Mouse (Mus musculus): ENCODE measurements around the gene Pianp.

Pianp gene

DNA sequence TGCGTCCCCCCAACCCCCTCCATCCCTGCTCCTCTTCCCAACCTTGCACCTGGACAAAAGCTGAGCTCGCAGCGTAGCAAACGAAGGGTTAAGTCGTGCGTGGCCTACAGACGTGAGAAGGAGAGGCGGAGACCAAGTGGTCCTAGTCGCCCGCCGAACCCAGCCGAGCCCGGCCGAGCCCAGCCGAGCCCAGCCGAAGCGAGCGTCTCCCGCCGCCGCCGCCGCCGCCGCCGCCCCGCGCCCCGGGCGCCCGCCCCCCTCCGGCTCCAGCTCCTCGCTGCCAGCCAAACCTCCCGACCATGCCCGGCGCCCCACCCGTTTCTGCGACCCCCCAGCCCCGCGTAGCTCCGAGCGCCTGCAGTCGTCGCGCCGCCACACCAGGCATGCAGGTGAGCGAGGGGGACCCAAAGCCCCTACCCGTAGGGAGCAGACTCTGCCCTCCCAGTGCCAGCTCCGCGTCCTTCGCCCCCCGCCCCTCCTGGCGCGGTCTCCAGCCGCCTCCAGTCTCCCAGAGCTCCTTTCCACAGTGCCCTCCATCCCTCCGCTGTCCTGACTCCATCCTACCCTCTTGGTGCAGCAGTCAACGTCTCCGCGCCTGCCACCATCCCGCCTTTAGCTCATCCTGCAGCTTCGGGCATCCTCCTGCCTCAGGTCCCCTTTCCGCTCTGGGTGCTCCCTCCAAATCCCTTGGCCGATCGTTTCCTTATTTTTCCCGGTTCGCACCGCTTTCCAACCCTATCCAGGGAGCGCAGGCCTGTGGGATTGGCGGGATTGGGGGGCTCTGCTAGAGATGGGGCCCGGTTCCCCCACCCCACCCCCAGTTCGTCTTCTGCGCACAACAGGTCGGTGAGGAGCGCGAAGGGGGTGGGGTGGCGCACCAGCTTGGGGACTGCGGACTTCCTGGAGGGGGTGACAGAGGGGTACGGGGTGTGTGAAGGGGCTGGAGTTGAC is at the start of gene Pianp:
Pianp (plus strand) TSS at position 144 of the 951 bp plus-strand sequence.
- peak; percentile 46 for DNase-seq

DNA sequence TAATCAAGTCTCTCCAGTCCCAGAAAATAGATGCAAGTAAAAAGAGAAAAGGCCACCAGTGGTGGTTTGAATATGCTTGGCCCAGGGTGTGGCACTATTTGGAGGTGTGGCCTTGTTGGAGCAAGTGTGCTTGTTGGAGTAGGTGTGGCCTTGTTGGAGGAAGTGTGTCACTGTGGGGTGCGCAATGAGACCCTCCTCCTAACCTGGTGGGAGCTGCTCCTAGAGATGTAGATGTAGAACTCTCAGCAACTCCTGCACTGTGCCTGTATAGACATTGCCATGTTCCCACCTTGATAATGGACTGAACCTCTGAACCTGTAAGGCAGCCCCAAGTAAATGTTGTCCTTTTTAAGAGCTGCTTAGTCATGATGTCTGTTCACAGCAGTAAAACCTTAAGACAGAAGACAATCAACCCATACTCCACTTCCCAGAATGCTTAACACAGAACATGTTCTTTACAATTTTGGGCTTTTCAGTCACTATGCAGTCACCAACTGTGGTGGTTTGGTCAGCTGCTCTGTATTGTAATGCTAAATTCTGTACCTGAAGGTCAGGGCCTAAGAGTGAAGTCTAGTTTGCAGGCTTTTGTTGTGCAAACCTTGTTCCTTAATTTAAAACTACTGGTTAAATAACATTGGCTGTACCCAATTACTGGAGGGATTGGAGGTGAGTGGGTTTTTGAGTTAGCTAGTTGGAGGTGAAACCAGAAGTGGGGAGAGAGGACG is 42.3 kb upstream of the Pianp start:
- DNase-seq: no peak

DNA sequence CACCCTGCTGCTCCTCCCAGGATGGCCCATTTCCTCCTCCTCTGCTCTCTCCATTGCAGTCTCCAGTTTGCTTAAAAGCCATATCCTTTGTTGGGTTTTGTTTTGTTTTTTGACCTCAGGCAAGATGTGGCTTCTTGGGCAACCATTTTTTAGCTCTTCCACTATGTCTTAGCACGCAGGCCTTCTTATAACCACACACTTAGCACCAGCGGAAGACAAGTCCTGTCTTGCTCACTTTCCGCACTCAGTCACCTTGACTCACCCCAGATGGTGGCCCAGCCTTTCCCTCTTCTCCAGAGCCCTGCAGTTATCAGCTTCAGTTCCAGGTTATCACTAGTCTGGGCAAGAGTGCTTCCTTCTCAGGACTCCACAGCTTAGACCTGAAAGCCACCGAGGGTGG is 41.3 kb upstream of the Pianp start:
- DNase-seq: no peak

DNA sequence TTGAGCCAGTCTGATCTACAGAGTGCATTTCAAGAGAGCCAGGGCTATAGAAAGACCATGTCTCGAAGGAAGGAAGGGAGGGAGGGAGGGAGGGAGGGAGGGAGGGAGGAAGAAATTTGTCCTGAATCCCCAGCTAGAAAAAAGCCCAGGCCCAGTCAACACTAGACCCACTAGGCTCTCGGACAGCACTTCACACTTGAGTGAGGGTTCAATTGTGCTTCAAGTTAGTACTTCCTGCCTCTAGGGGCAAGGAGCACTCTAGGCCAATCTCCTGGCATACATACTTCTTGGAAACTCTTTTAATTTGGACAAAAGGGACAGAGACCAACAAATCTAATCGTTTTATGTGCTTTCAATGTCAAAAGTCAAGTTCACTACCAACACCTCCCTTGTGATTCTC is 38.4 kb upstream of the Pianp start:
- DNase-seq: no peak

DNA sequence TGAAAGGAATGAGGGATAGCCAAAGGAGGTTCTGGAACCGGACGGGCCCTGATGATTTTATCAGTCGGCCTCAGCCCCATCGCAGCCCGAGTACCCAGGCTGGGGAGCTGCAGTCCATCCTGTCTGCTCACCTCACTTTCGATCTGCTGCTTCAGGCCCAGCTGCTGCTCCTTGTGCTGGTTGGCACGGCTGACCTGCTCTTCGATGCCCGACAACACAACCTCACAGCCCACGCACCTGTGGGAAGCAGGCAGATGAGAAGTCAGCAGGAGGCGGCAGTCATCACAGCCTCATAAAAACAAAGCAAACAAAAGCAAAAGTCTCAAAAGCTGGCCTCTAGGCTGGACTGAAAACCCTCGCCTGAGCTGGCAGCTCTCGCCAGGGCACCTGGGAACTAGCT is 36.5 kb upstream of the Pianp start:
- DNase-seq: no peak

DNA sequence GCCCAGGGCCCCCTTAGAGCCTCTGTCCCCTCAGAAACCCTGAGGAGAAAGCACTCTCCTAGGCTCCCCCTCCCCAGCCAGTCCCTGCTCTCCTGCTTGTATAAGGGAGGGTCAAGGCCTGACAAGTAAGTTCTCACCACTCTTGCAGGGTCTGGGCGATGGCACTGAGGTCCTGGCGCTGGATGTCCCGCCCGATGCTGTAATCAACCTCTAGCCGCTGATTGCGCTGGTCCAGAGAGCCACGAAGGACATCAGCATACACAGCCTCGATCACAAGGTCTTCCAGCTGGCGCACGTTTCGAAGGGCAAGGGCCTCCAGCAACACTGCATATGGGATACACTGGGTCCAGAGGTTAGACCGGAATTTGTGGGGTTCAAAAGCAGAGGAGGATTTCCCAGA is 35.5 kb upstream of the Pianp start:
- DNase-seq: no peak

DNA sequence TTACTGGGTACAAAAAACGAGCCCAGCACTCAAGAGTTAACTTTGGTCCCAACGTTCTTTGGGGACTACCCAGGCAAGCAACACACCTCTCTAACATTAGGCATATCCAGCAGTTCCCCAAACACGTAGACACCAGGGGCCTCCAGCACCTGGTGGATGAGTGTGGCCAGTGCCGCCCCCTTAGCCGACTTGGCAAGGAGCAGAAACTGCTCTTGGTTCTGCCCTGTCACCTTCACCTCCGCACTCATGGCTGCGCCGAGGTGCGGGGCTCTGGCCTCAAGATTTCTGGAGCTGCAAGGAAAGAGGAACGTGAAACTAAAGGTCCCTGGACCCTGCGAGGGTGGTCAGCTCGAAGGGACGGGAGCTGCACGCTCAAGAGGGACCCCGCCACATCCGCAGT is 31.9 kb upstream of the Pianp start:
- DNase-seq: no peak

DNA sequence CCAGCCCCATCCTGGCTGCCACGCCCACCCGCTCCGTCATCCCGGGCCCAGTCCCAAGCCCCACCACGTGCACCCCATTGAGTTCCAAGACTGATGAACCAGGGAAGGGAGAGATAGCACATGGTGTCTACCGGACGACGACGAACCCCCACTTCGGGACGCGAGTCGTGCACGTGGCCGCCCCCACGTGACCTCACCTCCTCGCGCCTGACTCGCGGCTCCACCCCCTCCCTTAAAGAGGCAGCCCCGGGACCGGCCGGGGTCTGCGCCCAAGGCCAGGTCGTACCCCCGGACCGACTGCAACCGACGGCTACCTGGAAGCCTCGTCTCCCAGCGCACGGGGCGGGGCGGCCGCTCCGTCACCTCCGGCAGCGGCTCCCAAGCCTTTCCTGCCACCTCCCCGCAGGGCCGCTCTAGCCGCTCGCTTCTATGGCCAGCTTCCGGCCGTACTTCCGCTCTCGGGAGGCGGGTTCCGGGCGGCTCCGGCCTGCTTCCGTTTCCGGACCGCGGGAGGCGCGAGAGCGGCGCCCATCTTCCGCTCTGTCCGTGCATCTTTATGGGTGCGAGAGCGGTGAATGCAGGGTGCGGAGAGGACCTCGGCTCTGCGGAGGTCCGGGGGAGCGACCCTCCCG is 31.3 kb upstream of the Pianp start, which contains the start of gene Cops7a:
Cops7a (minus strand) TSS at position 451 of the 632 bp plus-strand sequence.
- peak; percentile 95 for DNase-seq

DNA sequence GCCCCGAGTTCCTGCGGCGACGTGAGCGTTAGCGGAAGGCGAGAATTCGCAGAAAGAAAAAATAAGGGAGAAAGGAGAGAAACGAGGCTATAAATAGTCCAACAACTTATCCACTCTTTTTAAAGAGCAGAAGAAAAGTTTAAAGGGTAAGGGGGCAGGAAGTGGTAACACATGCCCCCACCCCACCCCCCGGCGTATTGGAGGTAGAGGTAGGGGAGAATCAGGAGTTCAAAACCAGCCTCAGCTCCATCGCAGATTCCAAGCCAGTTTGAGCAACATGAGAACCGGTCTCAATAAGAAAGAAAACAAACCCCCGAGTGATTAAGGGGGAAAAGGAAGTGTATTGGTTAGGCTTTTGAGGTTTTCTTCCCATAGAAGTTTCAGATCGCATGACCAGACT is 30.7 kb upstream of the Pianp start:
- DNase-seq: no peak

DNA sequence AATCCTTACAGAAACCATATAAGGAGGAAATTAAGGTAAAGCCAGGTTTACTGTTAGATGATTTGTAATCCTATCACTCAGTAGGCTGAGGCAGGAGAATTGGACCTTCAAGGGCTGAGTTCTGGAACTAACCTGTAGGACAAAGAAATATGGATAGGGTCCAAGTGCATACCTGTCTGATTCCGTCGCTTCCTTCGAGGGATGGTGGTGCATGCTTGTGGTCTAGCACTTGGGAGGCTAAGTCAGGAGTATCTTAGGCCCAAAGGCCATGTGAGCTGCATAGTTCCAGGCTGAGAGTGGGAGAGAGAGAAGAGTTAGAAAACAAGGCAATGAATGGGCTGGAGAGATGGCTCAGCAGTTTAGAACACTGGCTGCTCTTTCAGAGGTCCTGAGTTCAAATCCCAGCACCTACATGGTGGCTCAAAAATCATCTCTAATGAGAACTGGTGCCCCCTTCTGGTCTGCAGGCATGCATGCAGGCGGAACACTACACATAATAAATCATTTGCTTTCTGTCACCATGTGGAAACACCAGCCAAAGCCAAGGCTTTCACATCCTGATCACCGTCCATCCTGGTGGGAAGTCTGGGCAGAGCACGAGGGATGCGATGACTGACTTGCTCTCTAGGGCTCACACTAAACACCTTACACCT is 29.9 kb upstream of the Pianp start:
- peak; percentile 38 for DNase-seq

DNA sequence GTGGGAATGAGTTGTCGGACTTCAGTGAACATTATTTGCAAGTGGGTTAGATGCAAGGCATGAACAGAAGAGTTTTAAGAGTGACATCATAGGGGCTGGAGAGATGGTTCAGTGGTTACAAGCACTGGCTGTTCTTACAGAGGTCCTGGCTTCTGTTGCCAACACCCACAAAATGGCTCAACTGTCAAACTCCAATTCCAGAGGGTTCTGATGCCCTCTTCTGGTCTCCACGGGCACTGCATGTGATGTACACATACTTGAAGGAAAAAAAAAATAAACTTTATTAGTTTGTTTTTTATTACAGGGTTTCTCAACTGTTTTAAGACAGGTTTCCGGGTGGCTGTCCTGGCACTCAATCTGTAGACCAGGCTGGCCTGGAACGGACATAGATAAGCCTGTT is 28.7 kb upstream of the Pianp start:
- DNase-seq: peak; percentile 61

DNA sequence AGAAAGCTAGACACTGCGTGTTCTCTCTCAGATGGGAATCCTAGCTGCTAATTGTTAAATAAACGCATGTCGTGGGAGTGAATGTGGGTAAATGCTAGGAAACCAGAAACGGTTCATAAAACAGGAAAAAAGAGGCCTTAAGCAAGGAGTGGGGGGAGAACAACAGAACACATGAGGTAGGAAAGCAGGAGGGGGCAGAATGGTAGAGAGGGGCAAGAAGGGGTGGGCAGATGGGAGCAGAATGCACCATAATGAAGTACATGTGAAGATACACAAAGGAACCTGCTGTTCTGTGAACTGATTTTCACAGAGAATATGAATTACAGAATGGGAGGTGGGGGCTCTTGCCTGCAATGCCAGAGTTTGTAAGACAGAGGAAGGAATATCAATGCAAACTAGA is 4.3 kb upstream of the Pianp start:
- no peak for DNase-seq

DNA sequence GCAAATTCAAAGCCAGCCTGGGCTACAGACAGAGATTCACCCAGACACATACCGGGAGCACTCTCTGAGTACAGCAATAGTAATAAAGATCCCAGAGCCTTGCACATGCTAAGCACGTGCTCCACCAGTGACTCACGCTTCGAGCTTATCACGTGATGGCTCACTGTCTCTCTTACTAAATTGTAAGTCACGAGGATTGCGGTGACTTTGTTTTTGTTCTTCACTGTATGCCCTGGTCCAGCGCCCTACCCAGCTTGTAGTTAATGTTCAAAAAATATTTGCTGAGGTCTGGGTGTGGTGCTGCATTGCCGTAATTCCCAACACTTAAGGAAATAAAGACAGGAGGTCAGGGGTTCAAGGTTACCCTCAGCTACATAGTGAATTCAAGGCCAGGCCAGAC is 3.1 kb upstream of the Pianp start:
- DNase-seq: no peak

DNA sequence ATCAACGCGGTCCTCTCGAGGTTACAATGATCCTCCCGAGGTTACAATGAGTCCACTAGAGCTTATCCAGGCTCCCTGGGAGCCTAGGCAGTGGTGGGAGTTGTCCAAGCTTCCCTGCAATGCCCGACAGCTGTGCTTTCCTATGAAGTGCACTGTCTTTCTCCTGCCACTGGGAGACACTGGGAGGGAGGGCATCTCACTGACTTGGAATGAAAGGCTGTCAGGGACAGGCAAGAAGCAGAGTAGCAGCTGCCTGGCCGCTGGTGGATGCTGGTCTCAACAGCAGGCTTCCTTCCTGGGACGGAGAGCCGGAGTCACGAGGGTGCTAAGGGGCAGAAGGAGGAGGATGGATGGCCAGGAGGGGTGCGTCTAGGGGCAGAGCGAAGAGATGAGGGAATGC is 2.6 kb upstream of the Pianp start:
- DNase-seq: no peak

DNA sequence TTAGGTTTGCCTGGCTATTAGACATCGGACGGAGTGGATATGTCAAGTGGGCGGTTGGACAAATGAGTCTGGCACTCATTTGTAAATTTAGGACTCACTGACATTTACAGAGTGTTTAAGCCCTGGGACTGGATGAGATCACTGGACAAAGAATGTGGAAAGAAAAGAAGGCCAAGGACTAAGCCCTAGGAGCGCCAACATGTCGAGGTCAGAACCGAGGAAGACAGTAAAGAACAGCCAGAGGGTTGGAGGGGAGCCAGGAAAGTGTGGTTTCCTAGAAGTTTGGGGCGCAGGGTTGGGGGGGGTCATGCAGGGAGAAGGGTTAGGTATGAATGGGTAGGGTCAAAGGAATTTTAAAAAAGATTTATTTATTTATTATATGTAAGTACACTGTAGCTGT is 1.2 kb upstream of the Pianp start:
- no peak for DNase-seq

DNA sequence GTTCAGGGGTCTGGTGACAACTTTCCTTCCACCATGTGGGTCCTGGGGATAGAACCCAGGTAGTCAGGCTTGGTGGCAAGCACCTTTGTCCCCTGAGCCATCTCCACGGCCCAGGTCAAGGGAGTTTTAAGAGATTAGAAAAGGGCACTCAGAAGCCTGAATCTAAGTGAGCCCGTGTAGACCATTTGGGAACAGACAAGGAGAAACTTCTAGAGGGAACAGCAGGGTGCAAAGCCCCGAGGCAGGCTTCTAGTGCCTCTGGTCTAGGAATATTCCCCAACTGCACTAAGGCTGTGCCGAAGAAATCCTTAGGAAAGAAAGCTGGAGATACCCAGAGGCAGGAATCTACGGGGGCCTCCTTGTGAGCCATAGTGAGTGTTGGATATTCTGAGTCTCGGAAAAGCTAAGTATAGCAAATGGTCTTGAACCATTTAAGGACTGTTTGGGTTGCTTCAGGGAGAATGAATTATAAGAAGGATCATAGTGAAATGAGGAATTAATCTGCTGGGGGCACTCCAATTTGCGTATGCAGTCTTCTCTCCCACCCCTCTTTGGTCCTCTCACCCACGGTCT is 577 bp upstream of the Pianp start:
- DNase-seq: no peak

DNA sequence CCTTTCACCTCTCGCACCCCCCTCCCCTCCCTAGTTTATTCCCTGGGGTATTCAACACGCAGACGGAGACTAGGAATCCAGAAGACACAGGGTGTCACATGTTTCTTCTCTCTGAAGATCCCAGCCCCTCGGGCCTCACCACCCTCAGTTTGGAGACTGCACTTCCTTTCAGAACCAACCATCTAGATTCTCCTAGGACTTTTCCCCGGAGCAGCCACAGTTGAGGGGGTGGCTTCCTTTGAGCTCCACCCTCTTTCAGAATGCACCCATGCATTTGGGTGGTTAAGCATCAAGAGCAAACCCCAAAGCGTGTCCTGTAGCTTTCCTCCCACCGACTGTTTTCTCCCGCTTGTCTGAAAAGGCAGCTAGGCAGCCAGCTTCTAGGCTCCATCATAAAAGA is 1.6 kb downstream of the Pianp start:
- DNase-seq: no peak

DNA sequence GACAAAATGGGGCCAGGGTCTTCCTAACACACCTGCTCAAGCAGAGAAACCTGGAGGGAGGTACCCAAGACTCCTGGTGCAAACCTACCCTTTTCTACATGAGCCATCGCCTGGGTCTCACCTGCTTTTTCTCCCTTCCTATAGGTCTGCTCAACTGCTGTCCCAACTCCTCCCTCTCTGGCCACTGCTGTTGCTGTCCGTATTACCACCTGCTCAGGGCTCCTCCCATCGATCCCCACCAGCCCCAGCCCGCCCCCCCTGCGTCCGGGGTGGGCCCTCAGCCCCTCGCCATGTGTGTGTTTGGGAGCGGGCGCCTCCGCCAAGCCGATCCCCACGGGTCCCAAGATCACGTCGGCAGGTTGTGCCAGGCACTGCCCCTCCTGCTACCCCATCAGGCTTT is 2.6 kb downstream of the Pianp start:
- DNase-seq: no peak

DNA sequence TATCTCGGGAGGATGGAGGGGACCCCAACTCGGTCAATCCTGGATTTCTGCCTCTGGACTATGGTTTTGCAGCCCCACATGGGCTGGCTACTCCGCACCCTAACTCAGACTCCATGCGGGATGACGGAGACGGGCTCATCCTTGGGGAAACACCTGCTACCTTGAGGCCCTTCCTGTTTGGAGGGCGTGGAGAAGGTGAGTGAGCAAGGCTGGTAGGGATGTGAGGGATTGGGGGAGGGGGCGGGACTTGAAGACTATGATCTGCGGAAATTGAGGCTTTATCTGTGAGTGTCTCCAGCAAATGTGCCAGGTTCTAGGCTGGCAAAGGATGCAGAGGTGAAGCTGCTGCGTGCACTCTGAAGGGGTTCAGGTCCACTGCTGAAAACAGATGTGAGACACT is 3.1 kb downstream of the Pianp start:
- DNase-seq: no peak

DNA sequence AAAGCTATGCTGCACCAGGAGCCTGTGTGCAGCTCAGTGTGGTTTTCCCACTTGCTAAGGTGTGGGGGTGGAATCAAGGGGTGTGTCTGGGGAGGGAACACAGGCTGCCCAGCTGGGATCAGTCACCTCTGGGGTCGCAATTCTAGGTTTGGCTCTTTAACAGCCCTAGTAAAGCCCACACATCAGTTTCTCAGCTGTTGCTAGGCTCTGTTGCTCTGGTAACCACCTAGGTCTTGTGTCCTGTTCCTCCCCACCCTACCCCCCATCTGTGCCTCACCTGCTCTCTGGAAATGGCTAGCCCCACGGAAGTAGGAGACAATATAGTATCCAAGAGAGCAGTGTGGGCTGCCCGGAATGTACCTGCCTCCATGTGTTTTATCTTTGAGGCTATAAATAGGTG is 7.2 kb downstream of the Pianp start:
- DNase-seq: no peak

DNA sequence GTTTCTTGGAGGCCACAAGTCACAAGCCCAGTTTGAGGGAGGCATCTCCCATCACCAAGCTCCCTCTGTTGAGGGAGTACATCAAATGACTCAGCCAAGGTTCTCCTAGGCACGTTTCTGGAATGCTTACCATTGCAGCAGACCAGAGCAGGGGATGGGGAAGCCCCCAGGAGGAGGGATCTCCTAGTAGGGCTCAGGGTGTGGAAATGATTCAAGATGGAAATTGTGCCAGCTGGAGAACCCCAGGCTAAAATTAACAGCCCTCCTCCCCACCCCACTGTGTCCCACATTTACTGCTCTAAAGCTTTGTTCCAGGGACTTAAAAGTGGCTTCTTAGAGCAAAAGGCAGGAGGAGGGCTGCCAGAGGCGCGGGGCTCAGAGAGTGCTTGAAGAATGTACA is 8.6 kb downstream of the Pianp start:
- DNase-seq: no peak

DNA sequence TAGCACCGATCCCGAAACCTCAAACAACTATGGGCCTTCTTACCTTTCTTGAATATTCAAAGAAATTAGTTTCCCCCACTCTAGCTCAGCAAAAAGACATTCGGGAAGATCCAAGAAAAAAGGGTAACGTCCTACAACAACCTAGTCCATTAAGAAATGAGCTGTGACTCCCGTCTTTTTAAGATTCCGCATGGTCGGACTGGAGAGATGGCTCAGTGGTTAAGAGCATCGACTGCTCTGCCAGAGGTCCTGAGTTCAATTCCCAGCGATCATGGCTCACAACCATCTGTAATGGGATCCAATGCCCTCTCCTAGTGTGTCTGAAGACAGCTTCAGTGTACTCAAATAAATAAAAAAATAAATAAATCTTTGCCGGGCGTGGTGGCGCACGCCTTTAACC is 11.6 kb downstream of the Pianp start:
- no peak for DNase-seq

DNA sequence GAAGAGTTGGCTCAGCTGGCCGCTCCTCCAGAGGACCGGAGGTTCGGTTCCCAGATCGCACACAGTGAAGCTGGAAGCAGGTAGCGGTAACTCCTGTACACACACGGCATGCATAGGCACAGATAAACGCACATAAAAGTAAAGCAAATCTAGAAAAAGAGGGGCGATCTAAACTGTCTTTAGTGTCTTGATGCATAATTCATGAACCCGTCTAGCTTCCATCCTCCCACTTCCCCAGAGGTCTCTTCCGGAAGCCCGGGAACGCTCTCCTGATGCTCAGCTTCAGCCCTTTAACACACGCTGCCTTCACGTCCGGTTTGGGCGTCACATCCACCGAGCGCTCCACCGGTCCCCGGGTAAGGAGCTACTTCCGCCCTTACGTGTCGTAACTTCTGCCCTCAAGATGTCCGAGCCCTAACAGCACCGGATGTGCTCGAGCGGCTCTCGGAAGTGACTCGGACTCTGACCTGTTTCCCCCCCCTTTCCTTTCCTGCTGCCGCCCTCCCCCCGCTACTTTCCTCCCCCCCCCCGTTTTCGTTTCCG is 12.2 kb downstream of the Pianp start:
- DNase-seq: peak; percentile 99

Data from kidney, adult 9 months (tissue).